Mouse (Mus musculus) E14TG2a.4 (cell line): ENCODE results near the gene Prkci.

ENCODE experiments used
- CTCF ChIP-seq: conservative IDR thresholded peaks from 2 replicates; pipeline ENCODE4 v1.5.1; 2014; ENCODE audit warnings: low read length
- NANOG ChIP-seq: IDR thresholded peaks from 2 replicates; pipeline ENCODE4 v1.6.1; 2014; ENCODE audit warnings: borderline replicate concordance, low read length, mixed read lengths
- POU5F1 ChIP-seq: IDR thresholded peaks from 2 replicates; pipeline ENCODE4 v1.6.1; 2014; ENCODE audit warnings: low read length, borderline replicate concordance

DNA sequence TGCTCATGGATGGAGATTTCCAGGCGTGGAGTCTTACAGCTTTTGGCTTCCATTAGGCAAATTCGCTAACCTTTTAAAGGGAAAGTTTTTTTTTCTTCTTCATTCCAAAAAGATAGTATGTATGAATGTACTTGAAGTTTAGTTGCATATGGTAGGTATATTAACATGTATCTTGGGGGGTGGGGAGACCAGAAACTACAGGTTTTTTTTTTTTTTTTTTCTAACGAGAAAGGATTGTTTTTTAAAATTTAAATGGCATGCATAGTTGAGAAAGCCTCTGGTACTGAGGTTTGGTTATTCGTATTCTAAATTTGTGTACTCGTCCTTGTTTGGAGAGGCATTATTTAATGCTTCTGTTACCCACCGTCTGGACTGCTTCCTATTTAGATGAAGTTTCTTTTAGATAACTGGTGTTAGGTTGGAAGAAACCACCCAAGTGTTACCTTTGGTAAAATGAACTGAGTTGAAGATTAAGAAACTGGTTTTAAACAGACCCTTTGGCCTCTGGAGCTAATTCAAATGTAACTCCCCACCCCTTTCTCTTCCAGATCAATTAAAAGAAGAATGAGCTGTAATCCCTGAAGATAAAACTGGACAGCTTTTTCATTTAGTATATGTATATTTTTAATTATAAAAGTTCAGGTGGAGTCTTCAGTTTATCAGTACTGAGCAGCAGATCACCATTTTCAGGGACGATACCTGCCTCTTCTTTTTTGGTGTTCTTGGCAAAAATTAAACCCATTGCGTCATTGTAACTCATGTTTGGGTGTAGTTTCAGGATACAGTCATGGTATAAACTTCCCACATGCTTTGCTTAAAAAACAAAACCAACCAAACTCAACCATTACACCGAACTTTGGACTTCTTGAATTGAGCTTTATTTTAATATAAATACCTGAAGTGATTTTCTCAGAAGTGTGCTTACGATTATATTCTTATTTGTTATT, 100.9 kb downstream of the Prkci start:
- TF ChIP-seq CTCF (no peak), NANOG (no peak), POU5F1 (no peak)
